Mouse (Mus musculus) spleen, embryonic (tissue): ENCODE measurements around the gene Castor1.

Experiments used
- CTCF ChIA-PET: fragments of 350-600 bp; sonication (Branson Sonifier 250); formaldehyde crosslinking; loops from one replicate; lab custom pipeline; 2022; lab: Charles Lee

Gene Castor1

DNA sequence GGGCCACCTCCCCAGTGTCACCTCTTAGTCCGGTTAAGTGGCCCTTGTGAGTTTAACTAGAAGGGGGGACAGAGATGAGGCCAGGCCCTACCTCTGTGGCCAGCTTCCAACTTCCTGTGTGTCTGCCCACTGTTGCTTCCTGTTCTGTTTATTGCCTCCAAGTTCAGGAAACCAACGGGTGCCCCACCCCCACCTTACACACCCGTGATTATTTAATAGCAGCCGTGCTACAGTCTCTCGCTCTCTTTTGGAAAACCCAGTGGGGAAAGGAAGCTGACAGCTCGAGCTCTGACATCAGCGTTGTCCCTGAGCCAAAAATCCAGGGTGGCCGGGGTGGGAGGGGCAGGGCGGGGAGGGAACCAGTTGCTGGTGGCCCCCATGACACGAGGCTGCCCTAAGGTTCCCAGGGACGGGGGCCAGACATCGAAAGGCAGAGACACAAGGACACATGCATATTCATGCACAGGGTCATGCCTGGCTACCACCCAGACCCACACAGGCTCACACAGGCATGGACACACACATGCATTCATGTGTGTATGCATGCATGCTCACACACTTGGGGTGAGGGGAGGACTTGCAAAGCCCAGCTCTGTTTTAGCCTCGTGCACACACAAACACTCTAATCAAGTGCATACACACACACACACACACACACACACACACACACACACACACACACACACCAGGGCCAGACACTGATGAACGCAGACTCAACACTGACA is 42.6 kb downstream of the Castor1 start:
- CTCF ChIA-PET: interaction anchor here (0.6 to 1.9 kb wide), 11 partner anchors 39 to 1698 kb away, joined by 3 to 8 read pairs (median 4); no protein-coding TSS in a partner anchor

DNA sequence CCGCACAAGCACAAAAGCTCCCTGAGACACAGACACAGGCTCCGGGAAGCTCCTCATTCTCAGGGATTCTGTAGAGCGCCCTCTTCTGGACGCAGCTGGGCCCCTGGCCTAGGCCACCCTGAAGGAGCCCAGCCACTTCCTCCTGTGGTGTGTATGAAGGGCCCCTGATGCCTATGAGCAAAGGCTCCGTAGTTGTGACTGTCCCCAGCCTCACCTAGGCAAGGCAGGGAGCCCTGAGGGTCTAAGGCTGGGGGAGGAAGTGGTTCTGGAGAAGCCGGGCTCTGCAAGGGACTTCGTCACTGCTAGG is 43.1 kb downstream of the Castor1 start:
- CTCF ChIA-PET: interaction anchor here (0.6 to 1.9 kb wide), 7 partner anchors 40 to 1697 kb away, joined by 3 to 8 read pairs (median 4); no protein-coding TSS in a partner anchor

DNA sequence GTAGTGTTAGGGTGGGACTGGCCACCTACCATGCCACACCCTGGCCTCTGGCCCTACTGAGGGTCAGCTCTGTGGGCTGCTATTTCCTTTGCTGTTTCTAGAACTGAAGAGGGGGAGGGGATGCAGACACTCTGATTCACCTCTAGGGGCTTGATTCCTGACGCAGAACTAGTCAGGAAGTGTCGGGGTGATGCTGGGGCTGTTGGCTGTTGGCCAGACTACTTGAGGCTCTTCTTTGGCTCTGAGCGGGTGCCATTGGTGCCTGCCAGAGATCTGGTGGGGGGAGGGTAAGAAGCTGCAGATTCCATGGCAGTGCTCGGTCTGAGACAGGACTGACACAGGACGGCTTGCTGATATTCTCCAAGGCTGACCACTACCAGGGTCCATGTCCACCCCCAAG is 43.9 kb downstream of the Castor1 start:
- CTCF ChIA-PET: no interaction called here

DNA sequence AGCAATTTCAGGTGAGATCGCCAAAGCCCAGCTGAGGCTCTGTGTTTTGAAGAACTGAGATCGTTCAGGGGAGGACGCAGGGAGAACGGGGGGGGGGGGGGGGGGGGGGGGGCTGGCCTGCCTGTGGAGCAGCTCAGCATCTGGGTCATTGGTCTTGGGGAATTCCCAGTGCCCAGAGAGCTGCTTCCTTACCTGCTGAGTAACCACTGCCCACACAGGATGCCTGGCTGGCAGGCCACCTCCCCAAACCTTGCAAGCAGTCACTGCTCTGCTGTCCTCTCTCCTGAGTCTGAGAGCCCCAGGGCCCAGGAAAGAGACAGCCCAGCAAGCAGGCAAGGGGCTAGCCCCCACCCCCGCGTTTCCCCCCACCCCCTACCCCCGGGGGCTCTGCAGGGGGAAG is 44.8 kb downstream of the Castor1 start:
- CTCF ChIA-PET: interaction anchor here (0.6 to 0.9 kb wide), 3 partner anchors 46 to 157 kb away, joined by 3 to 12 read pairs (median 6); no protein-coding TSS in a partner anchor

DNA sequence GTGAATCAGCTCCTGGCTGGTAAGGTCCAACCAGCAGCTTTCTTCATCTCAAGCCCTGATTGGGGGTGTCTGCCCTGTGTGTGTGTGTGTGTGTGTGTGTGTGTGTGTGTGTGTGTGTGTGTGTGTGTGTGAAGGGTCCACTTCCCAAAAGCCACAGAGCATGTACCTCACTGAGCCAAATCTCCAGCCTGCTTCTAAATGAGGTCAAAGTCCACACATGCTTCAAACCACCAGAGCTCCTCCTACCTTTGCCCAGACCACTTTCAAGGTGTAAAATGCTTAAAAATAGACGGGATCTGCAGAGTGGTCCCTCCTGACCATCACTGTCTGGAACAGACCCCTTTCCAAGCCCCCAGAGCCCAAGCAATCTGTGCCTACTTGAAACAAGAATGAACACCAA is 45.3 kb downstream of the Castor1 start:
- CTCF ChIA-PET: interaction anchor here (0.6 to 0.9 kb wide), 2 partner anchors 47 to 156 kb away, joined by 3 to 12 read pairs; no protein-coding TSS in a partner anchor

DNA sequence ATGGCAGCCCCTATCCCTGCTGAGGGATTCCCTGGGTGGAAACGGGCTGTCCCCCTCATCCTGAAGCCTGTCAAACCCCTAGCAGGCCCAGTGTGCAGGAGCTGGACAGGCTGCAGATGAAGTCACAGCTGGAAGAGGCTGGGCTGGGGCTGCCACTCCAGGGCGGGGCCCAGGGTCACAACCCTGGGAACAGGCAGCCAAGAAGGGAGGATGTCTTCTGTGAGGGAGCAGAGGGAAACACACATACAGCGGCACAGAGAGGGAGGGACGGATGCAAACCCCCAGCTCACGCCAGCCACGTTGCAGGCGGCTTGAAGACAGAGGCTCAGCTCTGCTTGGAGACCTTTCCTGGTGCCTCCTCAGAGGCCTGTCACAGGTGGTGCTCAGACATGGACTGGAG is 46.0 kb downstream of the Castor1 start:
- CTCF ChIA-PET: no interaction called here

DNA sequence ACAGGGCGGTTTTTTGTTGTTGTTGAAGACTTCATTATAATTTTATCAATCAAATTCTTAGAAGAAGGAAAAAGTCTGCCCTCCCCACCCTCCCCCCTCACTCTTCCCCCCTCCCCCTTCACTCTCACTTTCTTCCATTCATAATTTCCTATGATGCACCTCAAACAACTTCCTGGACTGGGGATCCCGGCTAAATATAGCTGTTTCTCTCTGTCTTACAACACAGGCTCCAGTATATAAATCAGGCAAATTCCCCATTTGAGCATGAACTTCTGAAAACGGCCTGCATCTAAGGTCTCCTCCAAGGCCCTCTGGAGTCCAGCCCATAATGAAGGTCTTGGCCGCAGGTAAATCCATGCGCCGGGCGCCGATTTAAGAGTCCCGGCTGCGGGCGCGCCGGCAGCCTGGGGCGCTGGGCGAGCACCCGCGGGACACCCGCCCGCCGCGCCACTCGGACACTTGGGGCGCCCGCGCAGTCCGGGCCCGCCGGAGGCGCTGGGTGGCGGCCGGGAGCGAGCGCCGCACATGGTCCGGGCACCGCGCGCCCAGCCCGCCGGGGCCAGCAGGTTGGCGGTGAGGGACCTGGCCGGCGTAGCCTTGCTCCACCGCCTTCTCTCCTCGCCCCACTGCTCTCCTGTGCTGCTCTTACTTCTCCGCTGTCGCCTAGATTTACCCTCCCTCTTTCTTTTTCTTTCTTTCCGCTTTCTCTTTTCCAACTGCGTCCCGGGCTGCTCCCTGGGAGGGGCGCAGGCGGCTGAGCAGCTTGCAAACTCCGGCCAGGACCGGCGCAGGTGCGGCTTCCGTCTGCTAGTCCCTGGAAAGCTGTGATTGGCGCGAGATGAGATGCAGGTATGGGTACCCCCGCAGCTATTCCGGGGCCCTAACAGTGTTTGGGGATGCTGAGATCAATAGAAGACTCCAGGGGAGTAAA is 48.5 kb downstream of the Castor1 start:
- CTCF ChIA-PET: interaction anchor here (0.6 kb wide), 3 partner anchors 60 to 144 kb away, joined by 3 to 4 read pairs (median 3); no protein-coding TSS in a partner anchor

DNA sequence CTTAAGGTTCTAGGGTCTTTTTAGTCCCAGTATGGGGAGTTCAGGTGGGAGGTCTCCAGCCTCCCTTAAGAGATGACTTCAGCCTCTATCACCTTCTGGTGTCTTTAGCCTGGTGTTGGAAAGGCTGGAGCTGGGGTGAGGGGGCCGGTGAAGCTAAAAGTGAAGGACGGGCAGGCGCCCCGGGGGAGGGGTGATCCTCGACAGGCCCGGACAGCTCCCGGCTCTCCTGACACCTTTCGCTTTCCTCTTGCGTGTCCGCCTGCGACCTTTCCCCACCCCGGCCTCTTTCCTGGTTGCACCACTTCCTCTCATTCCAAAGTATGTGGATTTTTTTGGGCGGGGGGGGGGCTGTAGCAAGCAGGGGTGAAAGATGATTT is 49.2 kb downstream of the Castor1 start:
- CTCF ChIA-PET: interaction anchor here (0.6 kb wide), 2 partner anchors 60 to 143 kb away, joined by 3 read pairs; no protein-coding TSS in a partner anchor

DNA sequence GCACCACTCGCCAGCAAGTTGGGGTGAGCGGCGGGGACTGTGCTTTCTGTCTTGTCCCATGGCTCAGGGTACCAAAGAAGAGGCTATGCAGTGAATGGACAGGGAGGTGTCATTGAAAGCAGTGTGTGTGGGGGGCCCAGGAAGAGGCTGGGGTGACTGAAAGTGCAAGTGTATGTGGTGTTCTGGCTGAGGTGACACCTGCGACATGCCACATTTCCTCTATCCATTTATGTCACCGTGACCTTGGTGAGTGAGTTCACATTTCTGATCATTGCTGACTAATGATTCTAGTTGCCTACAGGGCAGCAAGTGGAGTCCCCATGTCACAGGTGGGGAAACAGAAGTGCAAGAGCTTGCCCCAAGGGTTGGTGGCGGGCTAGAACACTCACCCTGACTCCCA is 50.5 kb downstream of the Castor1 start:
- CTCF ChIA-PET: no interaction called here

DNA sequence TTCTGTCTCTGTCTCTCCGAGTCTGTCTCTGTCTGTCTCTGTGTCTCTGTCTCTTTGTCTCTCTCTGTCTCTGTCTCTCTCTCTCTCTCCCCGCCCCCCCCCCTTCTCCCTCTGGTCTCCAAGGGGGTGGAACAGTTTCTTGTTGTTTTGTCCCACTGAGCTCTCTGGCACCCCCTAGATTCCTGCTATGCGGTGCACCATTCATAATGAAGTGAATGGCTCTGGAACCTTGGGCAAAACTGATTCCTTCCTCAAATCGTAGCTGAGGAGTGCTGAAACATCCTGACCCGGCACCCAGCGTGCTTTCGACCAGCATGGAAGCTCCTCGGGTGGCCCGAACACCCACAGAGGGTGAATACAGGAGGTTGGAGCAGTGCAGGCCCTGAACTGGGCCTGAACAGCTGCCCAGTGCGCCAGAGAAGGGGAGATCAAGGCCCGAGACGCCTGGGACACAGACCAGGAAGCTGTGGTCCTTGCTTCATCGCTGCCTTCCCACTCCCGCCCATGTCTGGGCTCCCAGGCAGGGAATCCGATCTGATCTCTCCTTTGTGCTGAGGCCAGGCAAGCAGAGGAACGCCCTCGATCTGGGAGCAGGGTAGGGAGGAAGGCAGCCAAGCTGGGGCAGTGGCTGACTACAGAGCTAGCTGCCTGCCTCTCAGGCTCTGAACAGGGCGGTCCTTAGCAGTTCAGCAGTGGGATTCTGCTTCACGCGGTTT is 52.9 kb downstream of the Castor1 start:
- CTCF ChIA-PET: interaction anchor here (0.6 kb wide), 1 partner anchor 25 kb away, joined by 5 read pairs; no protein-coding TSS in a partner anchor

DNA sequence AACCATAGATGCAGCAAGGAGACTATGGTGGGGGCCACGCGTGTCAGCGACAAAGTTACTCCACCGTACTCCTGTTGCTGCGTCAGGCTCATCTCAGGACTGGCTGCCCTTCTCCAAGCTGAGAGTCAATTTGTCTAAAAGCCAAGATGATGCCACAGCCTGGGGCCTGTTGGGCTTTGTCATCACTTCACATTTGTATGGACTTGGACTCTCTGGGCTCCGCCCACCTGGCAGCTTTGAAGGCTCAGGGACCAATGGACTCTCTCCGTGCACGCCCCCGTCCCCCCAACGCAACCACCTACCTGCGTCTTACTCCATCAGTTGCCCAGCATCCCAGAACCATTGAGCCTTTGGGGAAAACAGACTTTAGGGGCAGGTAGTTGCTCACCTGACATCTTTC is 53.5 kb downstream of the Castor1 start:
- CTCF ChIA-PET: interaction anchor here (0.6 kb wide), 1 partner anchor 25 kb away, joined by 5 read pairs; no protein-coding TSS in a partner anchor
